Mouse (Mus musculus) liver, adult 2 months (tissue): Measurements from ENCODE around the gene B230219D22Rik.

Experiments
- CTCF ChIP-seq: fragments of 200-500 bp; IDR thresholded peaks from 2 replicates; pipeline ENCODE4 v1.5.1; 2011; ENCODE audit warnings: low read depth, low read length, control low read depth
- POLR2A ChIP-seq: fragments of 200-500 bp; IDR thresholded peaks from 2 replicates; pipeline ENCODE4 v1.6.1; 2011; ENCODE audit warnings: low read length, control low read depth; ENCODE audit not compliant: insufficient read depth; ENCODE audit errors: extremely low read depth

- peak; percentile 76 for TF ChIP-seq CTCF
- TF ChIP-seq POLR2A: no peak
Measured at GRCm38 (mm10) chr13:55668550-55668949, 24.4 kb upstream of the B230219D22Rik start.
